Mouse (Mus musculus) kidney, adult 10 weeks (tissue): ENCODE data around the gene Krt71. TPM values are rescaled to one million over a fixed set of nuclear protein-coding genes. Genes with fewer than 3 reads are reported as not detected.

Experiments
- polyA plus RNA-seq: library from polyadenylated mRNA; stranded (reverse); fragments of 350-450 nt; fragmentation: Illumina TruSeq; extraction: RNeasy Lipid Tissue Mini Kit (QIAGEN cat#74804); gene quantifications from one replicate; pipeline ENCODE4 v1.2.3, GENCODE M21; 2014; ENCODE audit warnings: low read depth, low replicate concordance

The Krt71 gene
- polyA plus RNA-seq = not detected

GRCm38 (mm10) chr15:101742711-101743110 is at the start of gene Krt71:
TSS of gene Krt71 (minus strand) at chr15:101743109.

GRCm38 (mm10) chr15:101786360-101786759 is 43.5 kb upstream of the Krt71 start, which contains the start of gene Krt72:
TSS of gene Krt72 (minus strand) at chr15:101786460.

GRCm38 (mm10) chr15:101712720-101713119 is 30.2 kb downstream of the Krt71 start, which contains the start of gene Krt5:
TSS of gene Krt5 (minus strand) at chr15:101712898.

DNA sequence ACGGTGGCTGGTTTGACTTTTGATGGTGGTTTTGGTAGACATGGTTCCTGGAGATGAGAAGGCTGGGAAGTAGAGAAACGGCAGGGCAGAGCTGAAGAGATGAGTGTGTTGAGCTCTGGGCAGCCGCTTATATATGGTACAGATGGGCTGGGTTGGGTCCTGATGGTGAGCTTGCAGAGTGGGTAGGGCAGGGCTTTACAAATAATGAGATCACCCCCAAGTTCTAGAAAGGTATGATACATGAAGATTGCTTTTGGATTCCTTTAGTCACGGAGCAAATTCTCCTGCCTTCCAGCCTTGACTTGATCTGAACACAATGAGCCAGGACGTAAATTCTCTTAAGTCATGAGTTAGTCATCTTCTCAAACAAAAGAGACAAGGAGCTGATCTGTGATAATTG is 48.7 kb downstream of the Krt71 start, which contains the start of gene Krt6a:
Gene Krt6a, minus strand, starts transcription at position 101 of the 400 bp plus-strand sequence.

Other genes starting within 250 kb of the Krt71 start
- not detected for gene Gm49425, start 225.8 kb downstream of the Krt71 start, polyA plus RNA-seq
- not detected for gene Krt84, start 210.3 kb downstream of the Krt71 start, polyA plus RNA-seq
- gene Krt82, start 192.4 kb downstream of the Krt71 start, polyA plus RNA-seq = not detected
- gene Krt90, start 180.2 kb downstream of the Krt71 start, polyA plus RNA-seq = not detected
- not detected for gene Krt75, start 169.2 kb downstream of the Krt71 start, polyA plus RNA-seq
- not detected for gene Gm5414, start 114.9 kb downstream of the Krt71 start, polyA plus RNA-seq
- gene Gm5478, start 95.7 kb downstream of the Krt71 start, polyA plus RNA-seq = not detected
- not detected for gene Krt6b, start 62.8 kb downstream of the Krt71 start, polyA plus RNA-seq
- gene Krt6a, start 48.8 kb downstream of the Krt71 start, polyA plus RNA-seq = not detected
- gene Krt5, start 30.2 kb downstream of the Krt71 start, polyA plus RNA-seq = not detected
- not detected for gene Krt72, start 43.4 kb upstream of the Krt71 start, polyA plus RNA-seq
- gene Krt73, start 59.2 kb upstream of the Krt71 start, polyA plus RNA-seq = not detected
- not detected for gene Krt2, start 75.1 kb upstream of the Krt71 start, polyA plus RNA-seq
- gene Krt1, start 107.7 kb upstream of the Krt71 start, polyA plus RNA-seq = not detected
- not detected for gene Krt77, start 126.6 kb upstream of the Krt71 start, polyA plus RNA-seq
- gene Krt76, start 149.8 kb upstream of the Krt71 start, polyA plus RNA-seq = not detected
- not detected for gene Krt4, start 181.6 kb upstream of the Krt71 start, polyA plus RNA-seq
- gene Krt79, start 197.2 kb upstream of the Krt71 start, polyA plus RNA-seq = not detected
- not detected for gene Krt78, start 211.2 kb upstream of the Krt71 start, polyA plus RNA-seq